Mouse (Mus musculus): Measurements from ENCODE around the gene Drd2. TPM values are rescaled to one million over a fixed set of nuclear protein-coding genes. Genes with fewer than 3 reads are reported as not detected.

Gene Drd2
- polyA plus RNA-seq, 1 experiment from 2014 or later: 0.09 TPM

DNA sequence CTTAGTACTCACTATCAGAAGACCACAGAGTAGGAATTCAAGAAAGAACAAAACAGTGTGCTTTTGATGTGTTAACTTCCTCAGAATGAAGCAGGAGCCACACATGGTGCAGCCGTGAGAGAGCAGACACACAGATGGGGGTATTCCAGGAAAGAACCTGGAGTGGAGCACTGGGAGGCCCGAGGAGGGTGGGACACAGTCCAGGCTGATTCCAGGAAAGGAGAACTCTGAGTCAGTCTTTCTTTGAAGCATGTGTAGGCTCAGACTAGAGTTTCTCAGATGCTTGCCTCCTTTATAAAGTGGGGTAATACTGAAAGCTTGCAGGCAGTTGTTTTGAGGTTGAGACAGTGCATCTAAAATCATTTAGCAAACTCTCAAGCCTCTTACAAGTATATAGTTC lies 51.8 kb downstream of the Drd2 start:
- Histone ChIP-seq H3K36me3 (no peaks in the 10 kb centered on the region), H3K27me3 (replicated peaks) (no peaks in the 10 kb centered on the region), H3K4me1 (replicated peaks) (no peaks in the 10 kb centered on the region), H3K9ac (no peak overlapping the region), H3K27ac (no peak overlapping the region), H3K9me3 (no peaks in the 10 kb centered on the region), H3K4me3 (replicated peaks) (no peak overlapping the region), H3K4me2 (replicated peaks) (no peak overlapping the region)
- no peak for ATAC-seq
- WGBS: 41% methylated on average over 2 of the region's 2 CpGs

DNA sequence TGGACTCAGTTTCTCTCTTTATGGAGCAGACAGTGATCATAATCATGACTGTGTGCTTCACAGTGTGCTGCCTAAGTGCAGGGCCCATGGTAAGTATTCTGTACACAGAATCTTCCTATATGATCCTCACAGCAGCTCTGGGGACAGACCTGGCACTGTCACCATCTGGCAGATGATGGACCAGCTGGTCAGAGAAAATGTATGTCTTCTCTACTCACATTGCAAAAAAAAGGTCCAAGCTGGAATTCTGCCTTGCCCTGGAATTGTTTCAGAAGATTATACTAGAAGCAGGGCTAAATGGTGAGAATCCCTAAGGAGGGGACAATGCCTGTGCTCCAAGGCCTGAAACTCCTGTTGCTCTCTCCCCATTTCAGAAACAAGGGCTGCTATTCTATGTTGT lies 55.6 kb downstream of the Drd2 start:
- no peaks in the 10 kb centered on the region for H3K36me3 ChIP-seq
- H3K4me3 ChIP-seq (replicated peaks): no peak overlapping the region
- ATAC-seq: no peak
- no peaks in the 10 kb centered on the region for H3K9me3 ChIP-seq
- no peak overlapping the region for H3K27ac ChIP-seq
- H3K9ac ChIP-seq: no peak overlapping the region
- no peaks in the 10 kb centered on the region for H3K27me3 ChIP-seq (replicated peaks)
- no peak overlapping the region for H3K4me2 ChIP-seq (replicated peaks)
- H3K4me1 ChIP-seq (replicated peaks): no peaks in the 10 kb centered on the region

DNA sequence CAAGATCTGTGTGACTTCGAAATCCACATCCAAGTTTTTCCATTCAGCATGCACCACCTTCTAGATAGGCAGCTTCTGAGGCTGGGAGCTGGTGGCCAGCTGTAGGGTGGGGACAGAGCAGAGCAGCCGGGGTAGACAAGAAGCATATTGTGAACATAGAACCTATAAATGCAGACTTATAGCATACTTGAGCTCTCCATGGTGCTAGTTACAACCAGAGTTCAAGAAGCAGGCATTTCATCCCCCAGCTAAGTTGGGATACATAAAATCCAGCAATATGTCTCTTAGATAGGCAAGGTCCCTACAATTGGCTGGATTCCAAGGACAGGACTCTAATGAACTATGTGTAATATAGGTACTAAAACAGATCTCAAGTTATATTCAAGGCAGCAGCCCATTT lies 63.3 kb downstream of the Drd2 start:
- H3K4me3 ChIP-seq (replicated peaks): no peak overlapping the region
- H3K9ac ChIP-seq: no peak overlapping the region
- WGBS: 52% methylated on average over 2 of the region's 2 CpGs
- H3K4me1 ChIP-seq (replicated peaks): no peaks in the 10 kb centered on the region
- H3K9me3 ChIP-seq: no peaks in the 10 kb centered on the region
- H3K36me3 ChIP-seq: no peaks in the 10 kb centered on the region
- ATAC-seq: no peak
- H3K27ac ChIP-seq: no peak overlapping the region
- H3K27me3 ChIP-seq (replicated peaks): no peaks in the 10 kb centered on the region
- H3K4me2 ChIP-seq (replicated peaks): no peak overlapping the region

DNA sequence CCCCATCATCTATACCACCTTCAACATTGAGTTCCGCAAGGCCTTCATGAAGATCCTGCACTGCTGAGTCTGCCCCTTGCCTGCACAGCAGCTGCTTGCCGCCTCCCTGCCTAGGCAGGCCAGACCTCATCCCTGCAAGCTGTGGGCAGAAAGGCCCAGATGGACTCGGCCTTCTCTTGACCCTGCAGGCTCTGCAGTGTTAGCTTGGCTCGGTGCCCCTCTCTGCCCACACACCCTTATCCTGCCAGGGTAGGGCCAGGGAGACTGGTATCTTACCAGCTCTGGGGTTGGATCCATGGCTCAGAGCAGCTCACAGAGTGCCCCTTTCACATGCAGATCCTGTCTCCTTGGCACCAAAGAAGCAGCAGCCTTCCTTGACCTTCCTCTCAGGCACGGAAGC lies 66.6 kb downstream of the Drd2 start:
- Histone ChIP-seq H3K9me3 (no peaks in the 10 kb centered on the region), H3K4me1 (replicated peaks) (no peaks in the 10 kb centered on the region), H3K4me2 (replicated peaks) (no peak overlapping the region), H3K36me3 (no peaks in the 10 kb centered on the region), H3K4me3 (replicated peaks) (no peak overlapping the region), H3K27me3 (replicated peaks) (no peaks in the 10 kb centered on the region), H3K9ac (no peak overlapping the region), H3K27ac (no peak overlapping the region)
- ATAC-seq: no peak
- WGBS: 94% methylated on average over 5 of the region's 5 CpGs

DNA sequence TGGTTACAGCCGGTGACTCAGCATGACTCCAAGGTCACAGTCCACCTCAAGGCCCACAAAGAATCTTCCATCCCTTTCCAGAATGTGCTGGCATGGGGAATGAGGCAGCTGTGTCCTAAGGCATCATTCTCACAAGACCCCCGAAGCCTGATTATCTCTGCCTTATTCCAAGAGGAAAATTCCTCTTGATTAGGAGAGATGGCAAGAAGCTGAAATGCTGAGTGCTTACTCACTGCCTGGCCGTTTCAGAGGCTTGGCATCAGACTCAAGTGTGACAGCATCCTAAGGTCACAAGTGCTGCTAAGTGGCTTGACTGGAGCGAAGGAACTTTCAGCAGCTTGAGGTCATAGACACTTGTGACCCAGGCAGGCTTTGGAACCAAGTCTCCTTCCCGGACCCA lies 70.2 kb downstream of the Drd2 start:
- ATAC-seq: no peak
- Histone ChIP-seq H3K4me2 (replicated peaks) (no peak overlapping the region), H3K27me3 (replicated peaks) (no peaks in the 10 kb centered on the region), H3K27ac (no peak overlapping the region), H3K36me3 (no peaks in the 10 kb centered on the region), H3K9ac (no peak overlapping the region), H3K4me3 (replicated peaks) (no peak overlapping the region), H3K4me1 (replicated peaks) (no peaks in the 10 kb centered on the region), H3K9me3 (no peaks in the 10 kb centered on the region)
- WGBS: 78% methylated on average over 5 of the region's 5 CpGs

DNA sequence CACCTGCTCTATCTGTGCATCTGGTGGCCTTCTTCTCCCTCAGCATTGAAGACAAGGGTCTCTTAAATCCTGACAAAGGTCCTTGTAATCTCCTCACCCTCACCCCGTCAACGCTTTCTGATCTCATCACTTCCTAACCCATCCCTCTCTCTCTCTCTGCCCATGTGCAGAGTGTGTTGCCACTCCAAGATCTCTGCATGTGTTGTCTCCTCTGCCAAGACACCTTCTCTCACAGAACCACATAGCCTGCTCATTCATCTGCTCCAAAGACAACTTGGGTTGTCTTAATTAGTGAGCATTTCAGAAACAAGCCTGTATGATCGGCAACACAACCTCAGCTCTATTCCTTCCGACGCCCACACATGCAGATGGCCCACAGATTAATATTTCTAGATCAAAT lies 83.4 kb downstream of the Drd2 start:
- no peak overlapping the region for H3K4me3 ChIP-seq (replicated peaks)
- H3K27ac ChIP-seq: no peak overlapping the region
- no peaks in the 10 kb centered on the region for H3K27me3 ChIP-seq (replicated peaks)
- no peaks in the 10 kb centered on the region for H3K36me3 ChIP-seq
- ATAC-seq: no peak
- no peaks in the 10 kb centered on the region for H3K9me3 ChIP-seq
- H3K4me1 ChIP-seq (replicated peaks): no peaks in the 10 kb centered on the region
- H3K9ac ChIP-seq: no peak overlapping the region
- no peak overlapping the region for H3K4me2 ChIP-seq (replicated peaks)
- 82% methylated on average over 5 of the region's 5 CpGs for WGBS

DNA sequence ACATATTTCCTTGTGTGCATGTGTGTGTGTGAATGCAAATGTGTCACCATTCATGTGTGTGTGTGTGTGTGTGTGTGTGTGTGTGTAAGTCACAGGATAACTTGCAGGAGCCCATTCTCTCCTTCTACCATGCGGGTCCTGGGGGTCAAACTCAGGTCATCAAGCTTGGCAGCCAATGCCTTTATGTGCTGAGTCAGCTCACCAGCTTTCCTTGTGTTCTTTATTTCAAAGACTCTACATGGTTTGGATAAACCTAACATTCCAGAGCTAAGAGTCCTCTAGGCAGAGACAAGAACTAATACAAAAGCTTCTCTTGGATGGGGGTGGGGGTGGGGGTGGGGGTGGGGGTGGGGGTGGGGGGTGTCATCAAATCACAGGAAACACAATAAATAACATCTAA lies 85.2 kb downstream of the Drd2 start:
- Histone ChIP-seq H3K27me3 (replicated peaks) (no peaks in the 10 kb centered on the region), H3K4me3 (replicated peaks) (no peak overlapping the region), H3K27ac (no peak overlapping the region), H3K4me2 (replicated peaks) (no peak overlapping the region), H3K9me3 (no peaks in the 10 kb centered on the region), H3K36me3 (no peaks in the 10 kb centered on the region), H3K4me1 (replicated peaks) (no peaks in the 10 kb centered on the region), H3K9ac (no peak overlapping the region)
- no peak for ATAC-seq
- 55% methylated on average over 1 of the region's 1 CpGs for WGBS

DNA sequence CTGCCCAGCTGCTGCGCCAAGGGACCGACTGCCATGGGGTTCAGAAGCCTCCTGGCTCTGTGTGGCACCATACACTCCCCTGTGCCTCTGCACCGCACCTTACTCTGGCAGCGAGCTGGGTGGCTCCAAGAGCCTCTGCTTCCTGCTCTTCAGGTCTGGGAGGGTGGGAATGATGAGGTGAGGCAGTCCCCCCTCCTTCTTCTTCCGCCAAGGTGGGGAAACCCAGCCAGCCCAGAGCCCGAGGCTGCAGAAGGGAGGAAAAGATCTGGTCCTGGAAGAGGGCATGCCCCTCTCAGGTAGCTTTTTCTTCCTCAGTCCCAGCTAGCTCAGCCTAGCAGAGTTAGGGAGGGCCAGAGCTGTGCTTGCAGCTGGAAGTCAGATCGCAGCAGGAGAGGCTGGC lies 86.5 kb downstream of the Drd2 start, which contains the start of gene Ankk1:
Gene Ankk1 (minus strand): TSS at position 101 of the 400 bp plus-strand sequence.
- 77% methylated on average over 7 of the region's 7 CpGs for WGBS
- no peaks in the 10 kb centered on the region for H3K27me3 ChIP-seq (replicated peaks)
- no peak for ATAC-seq
- no peaks in the 10 kb centered on the region for H3K36me3 ChIP-seq
- no peak within 1 kb of the TSS for H3K9ac ChIP-seq
- H3K4me3 ChIP-seq (replicated peaks): no peak within 1 kb of the TSS
- no peaks in the 10 kb centered on the region for H3K9me3 ChIP-seq
- H3K4me2 ChIP-seq (replicated peaks): no peak within 1 kb of the TSS
- H3K27ac ChIP-seq: no peak within 1 kb of the TSS
- H3K4me1 ChIP-seq (replicated peaks): no peaks in the 10 kb centered on the region

DNA sequence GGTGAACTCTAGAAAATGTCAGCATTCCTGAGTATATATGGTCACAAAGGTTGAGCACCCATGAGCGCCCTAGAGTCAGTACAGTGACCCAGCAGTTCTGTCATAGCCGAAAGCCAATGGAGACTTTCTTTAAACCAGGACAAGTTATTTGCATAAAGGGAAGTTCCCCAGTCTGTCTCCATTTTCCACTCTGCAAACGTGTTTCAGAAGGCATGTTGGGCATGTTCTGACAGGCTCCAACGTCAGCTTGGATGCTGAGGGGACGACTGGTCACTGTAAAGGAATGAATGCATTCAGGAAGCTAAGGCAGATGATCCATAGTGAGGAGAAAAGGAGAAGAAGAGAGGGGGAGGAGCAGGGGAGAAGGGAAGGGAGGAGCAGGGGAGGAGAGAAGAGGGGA lies 87.1 kb downstream of the Drd2 start:
- Histone ChIP-seq H3K36me3 (no peaks in the 10 kb centered on the region), H3K4me3 (replicated peaks) (no peak overlapping the region), H3K27me3 (replicated peaks) (no peaks in the 10 kb centered on the region), H3K4me2 (replicated peaks) (no peak overlapping the region), H3K9ac (no peak overlapping the region), H3K4me1 (replicated peaks) (no peaks in the 10 kb centered on the region), H3K27ac (no peak overlapping the region), H3K9me3 (no peaks in the 10 kb centered on the region)
- no peak for ATAC-seq
- 66% methylated on average over 5 of the region's 5 CpGs for WGBS

DNA sequence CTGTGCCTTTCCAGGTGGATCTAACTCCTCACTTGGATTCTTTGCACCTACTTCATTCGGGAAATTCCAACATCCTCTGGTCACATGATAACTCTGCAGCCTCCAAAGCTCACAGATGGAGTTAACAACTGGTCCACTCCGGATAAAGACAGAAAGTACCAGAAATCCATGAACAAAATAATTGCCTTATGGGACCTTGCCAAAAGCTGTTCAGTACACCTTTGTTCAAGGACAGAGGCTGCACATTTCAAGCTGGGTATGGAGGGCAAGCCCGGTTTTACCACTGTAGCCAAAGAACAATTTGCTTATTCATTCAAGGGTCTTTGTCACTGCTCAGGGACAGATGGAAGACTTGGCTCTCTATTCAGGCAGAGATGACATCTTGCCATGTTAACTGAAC lies 102.2 kb downstream of the Drd2 start:
- Histone ChIP-seq H3K9me3 (no peaks in the 10 kb centered on the region), H3K4me2 (replicated peaks) (no peak overlapping the region), H3K36me3 (no peaks in the 10 kb centered on the region), H3K27ac (no peak overlapping the region), H3K4me3 (replicated peaks) (no peak overlapping the region), H3K9ac (no peak overlapping the region), H3K4me1 (replicated peaks) (no peaks in the 10 kb centered on the region), H3K27me3 (replicated peaks) (no peaks in the 10 kb centered on the region)
- no peak for ATAC-seq
- WGBS: 81% methylated on average over 3 of the region's 3 CpGs

DNA sequence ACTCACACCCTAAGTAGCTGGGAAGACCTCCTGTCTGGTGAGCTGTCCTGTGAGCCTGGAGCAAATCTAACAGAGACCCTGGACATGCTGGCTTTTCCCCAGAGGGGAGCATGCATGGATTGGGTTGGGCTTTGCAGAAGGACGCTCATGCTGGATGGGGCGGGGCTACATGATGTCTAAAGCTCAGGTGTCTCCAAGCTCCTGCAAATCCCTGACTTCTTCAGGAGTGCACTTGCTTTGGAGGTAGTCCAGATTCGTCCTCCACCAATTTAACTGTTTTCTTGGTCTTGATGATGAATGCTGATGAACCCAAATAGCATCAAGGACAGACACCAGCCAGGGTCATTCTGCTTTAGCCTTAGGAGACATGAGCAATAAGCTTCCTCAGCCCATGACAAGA lies 110.1 kb downstream of the Drd2 start:
- Histone ChIP-seq H3K9ac (no peak overlapping the region), H3K4me1 (replicated peaks) (no peaks in the 10 kb centered on the region), H3K9me3 (no peaks in the 10 kb centered on the region), H3K4me2 (replicated peaks) (no peak overlapping the region), H3K36me3 (no peaks in the 10 kb centered on the region), H3K27me3 (replicated peaks) (no peaks in the 10 kb centered on the region), H3K4me3 (replicated peaks) (no peak overlapping the region), H3K27ac (no peak overlapping the region)
- 78% methylated on average over 3 of the region's 3 CpGs for WGBS
- ATAC-seq: no peak

DNA sequence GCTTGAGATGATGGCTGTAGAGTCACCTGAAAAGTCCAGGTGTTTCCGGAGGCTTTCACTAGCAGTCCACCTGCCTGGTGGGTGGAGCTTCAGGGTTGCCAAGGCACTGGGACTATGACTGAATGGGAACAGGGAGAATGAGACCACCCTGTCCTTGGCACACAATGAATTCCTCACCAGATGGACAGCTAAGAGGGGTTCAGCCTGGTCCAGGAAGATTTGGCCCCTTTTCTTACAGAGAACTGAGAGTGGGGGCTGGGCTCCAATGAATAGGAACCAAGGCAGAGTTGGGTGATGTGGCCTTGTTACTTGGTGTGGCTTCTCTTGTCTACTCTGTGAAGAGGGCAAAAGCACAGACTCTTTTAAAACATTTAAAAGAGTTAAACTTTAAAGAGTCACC lies 112.0 kb downstream of the Drd2 start:
- H3K4me1 ChIP-seq (replicated peaks): no peaks in the 10 kb centered on the region

DNA sequence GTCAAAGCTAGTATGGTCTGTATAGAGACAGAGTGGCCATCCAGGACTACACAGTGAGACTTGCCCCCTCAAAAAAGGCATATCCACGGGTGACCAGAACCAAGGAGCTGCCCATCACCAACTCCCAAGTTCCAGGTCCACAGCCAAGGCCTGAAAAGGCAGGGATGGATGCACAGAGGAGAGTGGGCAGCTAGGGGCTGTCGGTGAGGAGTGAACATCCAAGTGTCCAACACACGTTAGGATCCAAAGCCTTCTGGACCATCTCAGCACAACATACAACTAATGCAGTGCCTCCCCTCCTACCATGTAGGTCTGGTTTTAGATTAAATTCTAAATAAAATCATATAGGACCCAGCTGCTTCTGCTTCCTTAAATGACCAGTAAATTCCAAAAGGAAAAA lies 115.7 kb downstream of the Drd2 start:
- H3K27me3 ChIP-seq (replicated peaks): no peaks in the 10 kb centered on the region
- H3K9ac ChIP-seq: no peak overlapping the region
- no peak overlapping the region for H3K4me3 ChIP-seq (replicated peaks)
- H3K9me3 ChIP-seq: no peaks in the 10 kb centered on the region
- H3K4me1 ChIP-seq (replicated peaks): no peaks in the 10 kb centered on the region
- no peak overlapping the region for H3K27ac ChIP-seq
- WGBS: 80% methylated on average over 3 of the region's 3 CpGs
- no peak overlapping the region for H3K4me2 ChIP-seq (replicated peaks)
- no peaks in the 10 kb centered on the region for H3K36me3 ChIP-seq
- no peak for ATAC-seq

More for the DNA sequence above, 112.0 kb downstream of the Drd2 start:
- H3K27me3 ChIP-seq (replicated peaks): no peaks in the 10 kb centered on the region
- no peak overlapping the region for H3K4me3 ChIP-seq (replicated peaks)
- no peaks in the 10 kb centered on the region for H3K9me3 ChIP-seq
- ATAC-seq: no peak
- H3K36me3 ChIP-seq: no peaks in the 10 kb centered on the region
- no peak overlapping the region for H3K9ac ChIP-seq
- no peak overlapping the region for H3K27ac ChIP-seq
- H3K4me2 ChIP-seq (replicated peaks): no peak overlapping the region
- 93% methylated on average over 1 of the region's 1 CpGs for WGBS

Data from intestine, embryonic 15.5 days (tissue).